Mouse (Mus musculus) monocyte, adult 2 months (primary cell): ENCODE results near the gene Ccdc188.

Experiments
- DNase-seq, 2 experiments: peaks; one replicate each; pipeline ENCODE4 v3.0.0; 2022; ENCODE audit warnings: low spot score in 2 of 2, low read depth in 1 of 2

Ccdc188 gene

GRCm38 (mm10) chr16:18234671-18235388 lies 17.2 kb downstream of the Ccdc188 start, which contains the start of gene Zdhhc8:
Gene Zdhhc8, minus strand, starts transcription at chr16:18235136.
- DNase-seq = no peak

- DNase-seq = no peak
Observed at GRCm38 (mm10) chr16:18235389-18236065, 17.8 kb downstream of the Ccdc188 start.

- DNase-seq = no peak
Observed at GRCm38 (mm10) chr16:18236676-18237501, 19.2 kb downstream of the Ccdc188 start.

GRCm38 (mm10) chr16:18241581-18241980 lies 23.9 kb downstream of the Ccdc188 start:
- no peak for DNase-seq

GRCm38 (mm10) chr16:18247521-18248399 lies 30.1 kb downstream of the Ccdc188 start:
- DNase-seq = peak in 1 of 2 experiments; percentile 10

GRCm38 (mm10) chr16:18248433-18249363 lies 31.0 kb downstream of the Ccdc188 start, which contains the start of the genes Trmt2a and Ranbp1:
Gene Trmt2a, plus strand, starts transcription at chr16:18248679.
Gene Ranbp1, minus strand, starts transcription at chr16:18248732.
- DNase-seq = peak; percentile 97 to 98

GRCm38 (mm10) chr16:18249364-18249967 lies 31.8 kb downstream of the Ccdc188 start:
- peak; percentile 59 to 66 for DNase-seq

GRCm38 (mm10) chr16:18250231-18250630 lies 32.6 kb downstream of the Ccdc188 start:
- no peak for DNase-seq

GRCm38 (mm10) chr16:18250828-18251790 lies 33.4 kb downstream of the Ccdc188 start:
- DNase-seq = no peak

GRCm38 (mm10) chr16:18252736-18253135 lies 35.1 kb downstream of the Ccdc188 start:
- DNase-seq = no peak

- no peak for DNase-seq
Observed at GRCm38 (mm10) chr16:18253866-18254265, 36.2 kb downstream of the Ccdc188 start.

GRCm38 (mm10) chr16:18258221-18258620 lies 40.5 kb downstream of the Ccdc188 start, which contains the start of gene Gm49776:
Gene Gm49776, minus strand, starts transcription at chr16:18258321.
- no peak for DNase-seq

- DNase-seq = no peak
Observed at GRCm38 (mm10) chr16:18265024-18265423, 47.3 kb downstream of the Ccdc188 start.

- DNase-seq = no peak
Observed at GRCm38 (mm10) chr16:18268182-18268581, 50.5 kb downstream of the Ccdc188 start.
